Mouse (Mus musculus) naive thymus-derived CD4-positive, alpha-beta T cell, adult 5 months (primary cell): ENCODE measurements around the gene Scn7a. TPM values are rescaled to one million over a fixed set of nuclear protein-coding genes. Genes with fewer than 3 reads are reported as not detected.

Experiments
- polyA plus RNA-seq: library from polyadenylated mRNA; unstranded; fragments of 100-300 nt; shearing (Covaris generic); gene quantifications from one replicate; pipeline ENCODE4 v1.2.1, GENCODE M21; 2017

Scn7a gene
- 0.14 TPM for polyA plus RNA-seq

GRCm38 (mm10) chr2:66784765-66785164 is at the start of gene Scn7a:
Gene Scn7a, minus strand, starts transcription at chr2:66784914.

DNA sequence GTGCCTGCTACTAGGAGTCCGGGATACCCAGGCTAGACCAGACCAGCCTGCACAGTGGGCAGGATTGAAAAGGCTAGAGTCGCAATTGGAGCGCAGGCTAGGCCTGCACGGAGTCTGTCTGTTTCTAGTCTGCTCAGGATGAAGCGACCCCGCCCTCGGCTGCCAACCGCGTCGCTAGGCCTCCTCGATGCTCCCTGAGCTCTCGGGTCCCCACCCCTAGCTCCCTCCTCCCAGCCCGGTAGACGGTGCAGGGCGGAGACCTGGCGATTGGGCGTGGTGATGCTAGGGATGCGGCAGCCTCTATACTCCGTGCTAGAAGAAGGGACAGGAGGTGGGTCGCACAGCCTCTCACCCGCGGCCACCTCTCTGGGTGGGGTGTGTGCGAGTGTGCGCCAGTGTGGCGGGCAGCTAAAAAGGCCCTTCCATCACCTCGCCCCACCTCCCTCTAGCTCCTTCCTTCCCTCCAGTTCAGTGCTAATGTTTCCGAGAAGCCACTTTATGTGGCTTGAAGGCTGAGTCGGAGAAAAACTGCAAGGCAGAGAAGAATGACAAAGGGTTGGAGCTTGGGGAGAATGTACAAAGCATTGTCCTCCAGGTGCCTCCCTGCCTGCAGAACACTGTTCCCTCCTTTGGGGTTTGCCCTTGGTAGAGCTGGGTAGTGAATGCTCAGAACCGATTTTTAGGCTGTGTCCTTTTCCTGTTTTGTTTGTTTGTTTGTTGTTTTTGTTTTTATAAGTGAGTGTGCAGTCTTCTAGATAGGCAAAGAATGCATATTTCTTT is 149.9 kb downstream of the Scn7a start, which contains the start of gene Scn9a:
Gene Scn9a (minus strand): TSS at position 383 of the 780 bp plus-strand sequence.

Other genes with a start within 250 kb of the Scn7a start
- gene Scn9a, start 150.0 kb downstream of the Scn7a start, polyA plus RNA-seq: 0.24 TPM